Mouse (Mus musculus): ENCODE data around the gene Fry. TPM values are rescaled to one million over a fixed set of nuclear protein-coding genes. Genes with fewer than 3 reads are reported as not detected.
A peak's percentile ranks its signal among the peaks of the same experiment; 100 is the strongest.

The Fry gene
- polyA plus RNA-seq, 1 experiment from 2014 or later: 5.5 TPM

GRCm38 (mm10) chr5:150275314-150275713 is 156.9 kb downstream of the Fry start:
- Histone ChIP-seq H3K4me1 (replicated peaks; ENCODE audit: control insufficient read depth, insufficient read depth, low read length) (no peaks in the 10 kb centered on the region), H3K4me3 (ENCODE audit: low read depth, low read length) (no peak overlapping the region), H3K36me3 (ENCODE audit: control insufficient read depth, insufficient read depth) (no peaks in the 10 kb centered on the region), H3K27me3 (replicated peaks; ENCODE audit: control insufficient read depth, insufficient read depth, low read length) (no peaks in the 10 kb centered on the region), H3K9me3 (ENCODE audit: control insufficient read depth) (no peaks in the 10 kb centered on the region), H3K4me2 (replicated peaks; ENCODE audit: low read depth) (no peak overlapping the region), H3K27ac (ENCODE audit: low read depth, low read length) (no peak overlapping the region), H3K9ac (ENCODE audit: low read depth, low read length) (no peak overlapping the region)
- 88% methylated on average over 6 of the region's 6 CpGs for WGBS
- TF ChIP-seq CTCF (IDR thresholded peaks at IDR 0.05; ENCODE audit: low read depth): no peak
- ATAC-seq: no peak

DNA sequence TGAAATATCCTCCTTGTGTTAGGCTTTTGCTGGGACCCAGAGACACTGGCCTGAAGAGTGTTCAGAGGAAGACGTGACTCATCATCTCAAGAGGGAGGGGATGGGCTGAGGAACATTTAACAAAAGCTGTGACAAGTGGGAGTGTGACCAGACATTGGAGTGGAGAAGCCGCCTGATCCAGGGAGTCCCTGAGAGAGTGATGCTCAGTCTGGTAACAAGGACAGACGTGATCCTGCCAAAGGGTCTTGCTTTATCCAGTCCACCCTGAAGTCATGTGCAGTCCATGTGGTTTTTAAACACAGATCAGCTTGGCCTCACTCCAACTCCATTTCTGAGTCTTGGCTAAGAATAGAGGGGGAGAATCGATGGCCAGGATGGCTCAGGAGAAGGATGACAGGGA is 158.2 kb downstream of the Fry start:
- WGBS: 63% methylated on average over 4 of the region's 4 CpGs
- no peak for ATAC-seq
- Histone ChIP-seq H3K9ac (ENCODE audit: low read depth, low read length) (no peak overlapping the region), H3K4me2 (replicated peaks; ENCODE audit: low read depth) (no peak overlapping the region), H3K4me3 (ENCODE audit: low read depth, low read length) (no peak overlapping the region), H3K4me1 (replicated peaks; ENCODE audit: control insufficient read depth, insufficient read depth, low read length) (no peaks in the 10 kb centered on the region), H3K9me3 (ENCODE audit: control insufficient read depth) (no peaks in the 10 kb centered on the region), H3K27ac (ENCODE audit: low read depth, low read length) (no peak overlapping the region), H3K27me3 (replicated peaks; ENCODE audit: control insufficient read depth, insufficient read depth, low read length) (no peaks in the 10 kb centered on the region), H3K36me3 (ENCODE audit: control insufficient read depth, insufficient read depth) (no peaks in the 10 kb centered on the region)
- TF ChIP-seq CTCF (IDR thresholded peaks at IDR 0.05; ENCODE audit: low read depth): no peak

DNA sequence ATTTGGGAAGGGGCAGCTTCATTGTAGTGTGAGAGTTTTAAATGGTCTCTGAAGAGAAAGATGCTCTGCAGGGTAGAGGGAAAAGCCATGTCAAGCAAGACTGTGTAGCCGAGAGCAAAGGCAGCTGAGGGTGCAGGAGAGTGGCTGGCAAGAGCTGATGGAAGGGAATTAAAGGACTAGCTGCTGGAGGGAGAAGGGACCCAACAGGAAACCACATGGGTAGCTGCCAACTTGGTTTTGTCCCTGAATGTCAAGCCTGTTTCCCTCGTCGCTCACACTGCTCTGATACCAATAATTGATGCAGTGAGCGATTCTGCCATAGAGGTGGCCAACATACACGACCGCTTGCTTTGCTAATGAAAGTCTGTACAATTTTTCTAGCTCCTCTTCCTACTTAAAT is 160.9 kb downstream of the Fry start:
- no peaks in the 10 kb centered on the region for H3K4me1 ChIP-seq (replicated peaks; ENCODE audit: control insufficient read depth, insufficient read depth, low read length)
- H3K4me3 ChIP-seq (ENCODE audit: low read depth, low read length): no peak overlapping the region
- no peak for TF ChIP-seq CTCF (IDR thresholded peaks at IDR 0.05; ENCODE audit: low read depth)
- H3K9me3 ChIP-seq (ENCODE audit: control insufficient read depth): no peaks in the 10 kb centered on the region
- no peaks in the 10 kb centered on the region for H3K27me3 ChIP-seq (replicated peaks; ENCODE audit: control insufficient read depth, insufficient read depth, low read length)
- no peak for ATAC-seq
- no peak overlapping the region for H3K9ac ChIP-seq (ENCODE audit: low read depth, low read length)
- WGBS: 88% methylated on average over 6 of the region's 6 CpGs
- no peak overlapping the region for H3K4me2 ChIP-seq (replicated peaks; ENCODE audit: low read depth)
- H3K36me3 ChIP-seq (ENCODE audit: control insufficient read depth, insufficient read depth): no peaks in the 10 kb centered on the region
- no peak overlapping the region for H3K27ac ChIP-seq (ENCODE audit: low read depth, low read length)

GRCm38 (mm10) chr5:150281084-150281483 is 162.6 kb downstream of the Fry start:
- 78% methylated on average over 2 of the region's 2 CpGs for WGBS
- Histone ChIP-seq H3K4me2 (replicated peaks; ENCODE audit: low read depth) (no peak overlapping the region), H3K4me1 (replicated peaks; ENCODE audit: control insufficient read depth, insufficient read depth, low read length) (no peaks in the 10 kb centered on the region), H3K27me3 (replicated peaks; ENCODE audit: control insufficient read depth, insufficient read depth, low read length) (no peaks in the 10 kb centered on the region), H3K36me3 (ENCODE audit: control insufficient read depth, insufficient read depth) (no peaks in the 10 kb centered on the region), H3K27ac (ENCODE audit: low read depth, low read length) (no peak overlapping the region), H3K4me3 (ENCODE audit: low read depth, low read length) (no peak overlapping the region), H3K9me3 (ENCODE audit: control insufficient read depth) (no peaks in the 10 kb centered on the region), H3K9ac (ENCODE audit: low read depth, low read length) (no peak overlapping the region)
- ATAC-seq: no peak
- TF ChIP-seq CTCF (IDR thresholded peaks at IDR 0.05; ENCODE audit: low read depth): peak; percentile 38

DNA sequence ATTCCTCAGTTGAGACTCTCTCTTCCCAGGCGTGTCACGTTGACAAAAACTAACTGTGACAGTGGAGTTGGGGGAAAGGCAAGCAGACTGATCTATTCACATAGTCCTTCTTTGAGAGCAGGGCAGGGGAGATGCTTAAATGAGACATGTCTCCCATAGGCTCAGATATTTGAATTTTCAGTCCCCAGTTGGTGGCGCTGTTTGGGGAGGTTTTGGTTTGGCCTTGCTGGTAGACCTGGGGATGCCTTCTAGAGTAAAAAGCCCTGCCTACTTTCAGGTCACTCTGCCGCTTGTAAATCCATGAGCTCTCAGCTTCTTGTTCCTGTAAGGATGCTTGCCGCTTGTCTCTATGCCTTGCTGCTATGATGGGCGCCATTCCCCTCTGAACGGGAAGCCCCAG is 163.6 kb downstream of the Fry start:
- Histone ChIP-seq H3K27ac (ENCODE audit: low read depth, low read length) (no peak overlapping the region), H3K27me3 (replicated peaks; ENCODE audit: control insufficient read depth, insufficient read depth, low read length) (no peaks in the 10 kb centered on the region), H3K4me3 (ENCODE audit: low read depth, low read length) (no peak overlapping the region), H3K4me1 (replicated peaks; ENCODE audit: control insufficient read depth, insufficient read depth, low read length) (no peaks in the 10 kb centered on the region), H3K36me3 (ENCODE audit: control insufficient read depth, insufficient read depth) (no peaks in the 10 kb centered on the region), H3K9me3 (ENCODE audit: control insufficient read depth) (no peaks in the 10 kb centered on the region), H3K9ac (ENCODE audit: low read depth, low read length) (no peak overlapping the region), H3K4me2 (replicated peaks; ENCODE audit: low read depth) (no peak overlapping the region)
- TF ChIP-seq CTCF (IDR thresholded peaks at IDR 0.05; ENCODE audit: low read depth): no peak
- 81% methylated on average over 7 of the region's 7 CpGs for WGBS
- ATAC-seq: no peak

- H3K4me1 ChIP-seq (replicated peaks; ENCODE audit: control insufficient read depth, insufficient read depth, low read length): 0 out of 2 replicates have a peak, but pooled peaks cover 5% of the 10 kb centered on the region
- WGBS: 73% methylated on average over 7 of the region's 7 CpGs
- TF ChIP-seq CTCF (IDR thresholded peaks at IDR 0.05; ENCODE audit: low read depth): no peak
- no peak overlapping the region for H3K9ac ChIP-seq (ENCODE audit: low read depth, low read length)
- ATAC-seq: no peak
- H3K4me2 ChIP-seq (replicated peaks; ENCODE audit: low read depth): no peak overlapping the region
- H3K4me3 ChIP-seq (ENCODE audit: low read depth, low read length): no peak overlapping the region
- no peaks in the 10 kb centered on the region for H3K9me3 ChIP-seq (ENCODE audit: control insufficient read depth)
- no peak overlapping the region for H3K27ac ChIP-seq (ENCODE audit: low read depth, low read length)
- no peaks in the 10 kb centered on the region for H3K27me3 ChIP-seq (replicated peaks; ENCODE audit: control insufficient read depth, insufficient read depth, low read length)
- H3K36me3 ChIP-seq (ENCODE audit: control insufficient read depth, insufficient read depth): no peaks in the 10 kb centered on the region
Measured at GRCm38 (mm10) chr5:150287949-150288348, 169.5 kb downstream of the Fry start.

DNA sequence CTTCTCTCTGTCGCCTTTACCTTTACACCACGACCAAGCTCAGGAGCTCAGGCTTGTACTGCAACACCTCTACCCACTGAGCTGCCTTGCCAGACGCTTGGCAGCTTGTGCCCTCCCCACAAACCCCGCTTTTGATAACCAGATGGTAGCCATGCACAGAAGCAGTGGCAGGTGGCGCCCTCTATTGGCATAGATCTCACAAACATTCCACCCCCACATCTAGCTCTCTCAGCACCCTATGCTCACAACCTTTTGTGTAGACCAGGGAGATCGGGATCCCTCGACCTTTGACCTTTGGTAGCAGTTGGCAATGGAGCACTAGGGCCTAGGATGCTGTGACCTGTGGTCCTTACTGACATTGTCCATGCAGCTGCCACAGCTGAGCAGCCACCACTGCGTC is 171.2 kb downstream of the Fry start:
- WGBS: 80% methylated on average over 8 of the region's 8 CpGs
- H3K4me2 ChIP-seq (replicated peaks; ENCODE audit: low read depth): no peak overlapping the region
- H3K4me3 ChIP-seq (ENCODE audit: low read depth, low read length): no peak overlapping the region
- no peaks in the 10 kb centered on the region for H3K9me3 ChIP-seq (ENCODE audit: control insufficient read depth)
- 0 out of 2 replicates have a peak, but pooled peaks cover 5% of the 10 kb centered on the region for H3K4me1 ChIP-seq (replicated peaks; ENCODE audit: control insufficient read depth, insufficient read depth, low read length)
- TF ChIP-seq CTCF (IDR thresholded peaks at IDR 0.05; ENCODE audit: low read depth): peak; percentile 68
- ATAC-seq: no peak
- H3K27ac ChIP-seq (ENCODE audit: low read depth, low read length): no peak overlapping the region
- H3K36me3 ChIP-seq (ENCODE audit: control insufficient read depth, insufficient read depth): no peaks in the 10 kb centered on the region
- H3K27me3 ChIP-seq (replicated peaks; ENCODE audit: control insufficient read depth, insufficient read depth, low read length): no peaks in the 10 kb centered on the region
- no peak overlapping the region for H3K9ac ChIP-seq (ENCODE audit: low read depth, low read length)

Data from intestine, postnatal 0 days (tissue).